Mouse (Mus musculus) cerebellum, adult 2 months (tissue): ENCODE measurements around the gene Flywch2. TPM values are rescaled to one million over a fixed set of nuclear protein-coding genes. Genes with fewer than 3 reads are reported as not detected.

Experiments used
- DNase-seq, 2 experiments: peaks; one replicate each; pipeline ENCODE4 v3.0.0; 2021
- H3K27ac ChIP-seq: fragments of 200-500 bp; 2 replicates; pipeline ENCODE4 v1.5.1; 2012; ENCODE audit warnings: low read length, control low read depth, inconsistent platforms; ENCODE audit not compliant: insufficient read depth
- H3K27me3 ChIP-seq: fragments of 200-500 bp; 2 replicates; pipeline ENCODE4 v1.6.1; 2012; ENCODE audit warnings: inconsistent platforms, mild to moderate bottlenecking, low read length, moderate library complexity; ENCODE audit not compliant: control insufficient read depth, insufficient read depth
- H3K4me1 ChIP-seq: fragments of 200-500 bp; 2 replicates; pipeline ENCODE4 v1.6.1; 2011; ENCODE audit warnings: low read length; ENCODE audit not compliant: control insufficient read depth, insufficient read depth
- H3K4me3 ChIP-seq: fragments of 200-500 bp; replicated peaks from 2 replicates; pipeline ENCODE3; 2011; ENCODE audit warnings: mild to moderate bottlenecking, low read depth, low read length, control low read depth; ENCODE audit not compliant: insufficient read depth
- CTCF ChIP-seq: fragments of 200-500 bp; IDR thresholded peaks from 2 replicates; pipeline ENCODE4 v1.5.1; 2011; ENCODE audit warnings: low read depth, mild to moderate bottlenecking, control low read depth, low read length, moderate library complexity, borderline replicate concordance; ENCODE audit not compliant: insufficient read depth
- POLR2A ChIP-seq: fragments of 200-500 bp; IDR thresholded peaks from 2 replicates; pipeline ENCODE4 v1.6.1; 2011; ENCODE audit warnings: low read length, control low read depth, borderline replicate concordance; ENCODE audit not compliant: insufficient read depth
- WGBS: fragments of 180-500 bp; shearing (Covaris S2); methylation state at CpG from one replicate; pipeline ENCODE4 v1.1.7; 2018; 5-methylcytosine and 5-hydroxymethylcytosine counted together
- polyA plus RNA-seq: library from polyadenylated mRNA; depleted of rRNA; stranded (reverse); fragments of >200 nt; gene quantifications from 2 replicates; pipeline ENCODE4 v1.2.3, GENCODE M21; 2012

Flywch2 gene
- polyA plus RNA-seq, 1 experiment = 54.8 TPM

GRCm38 (mm10) chr17:23803366-23804041 is 17.6 kb upstream of the Flywch2 start:
- Histone ChIP-seq H3K4me1 (no peaks in the 10 kb centered on the region; the same call in 1 of the 2 replicates), H3K27me3 (no peaks in the 10 kb centered on the region), H3K27ac (peak overlapping the region; percentile 81), H3K4me3 (peak overlapping the region; percentile 94)
- TF ChIP-seq POLR2A (no peak), CTCF (no peak)
- under 1% methylated on average over 72 of the region's 83 CpGs for WGBS
- no peak for DNase-seq

- Histone ChIP-seq H3K4me3 (peak overlapping the region; percentile 94), H3K27ac (peak overlapping the region; percentile 91), H3K4me1 (no peaks in the 10 kb centered on the region; the same call in 1 of the 2 replicates), H3K27me3 (no peaks in the 10 kb centered on the region)
- under 1% methylated on average over 60 of the region's 60 CpGs for WGBS
- peak; percentile 78 for TF ChIP-seq POLR2A
- TF ChIP-seq CTCF = no peak
- peak; percentile 98 to 99 for DNase-seq
Measured at GRCm38 (mm10) chr17:23802746-23803365, 17.0 kb upstream of the Flywch2 start.

GRCm38 (mm10) chr17:23801627-23802026 is 15.7 kb upstream of the Flywch2 start:
- no peak overlapping the region for H3K4me3 ChIP-seq
- H3K27me3 ChIP-seq = no peaks in the 10 kb centered on the region
- TF ChIP-seq POLR2A (no peak), CTCF (no peak)
- peak in 1 of 2 experiments; percentile 25 for DNase-seq
- no peak overlapping the region for H3K27ac ChIP-seq
- WGBS = 97% methylated on average over 10 of the region's 10 CpGs
- H3K4me1 ChIP-seq = no peaks in the 10 kb centered on the region; the same call in 1 of the 2 replicates

- TF ChIP-seq CTCF = no peak
- Histone ChIP-seq H3K4me1 (no peaks in the 10 kb centered on the region), H3K27me3 (no peaks in the 10 kb centered on the region), H3K27ac (no peak overlapping the region), H3K4me3 (no peak overlapping the region)
- no peak for DNase-seq
- WGBS = 86% methylated on average over 7 of the region's 7 CpGs
Measured at GRCm38 (mm10) chr17:23797316-23797715, 11.4 kb upstream of the Flywch2 start.

GRCm38 (mm10) chr17:23795323-23795722 is 9.4 kb upstream of the Flywch2 start:
- 95% methylated on average over 8 of the region's 8 CpGs for WGBS
- Histone ChIP-seq H3K27me3 (no peaks in the 10 kb centered on the region), H3K4me1 (no peaks in the 10 kb centered on the region; the same call in 1 of the 2 replicates), H3K4me3 (no peak overlapping the region), H3K27ac (no peak overlapping the region)
- no peak for DNase-seq
- no peak for TF ChIP-seq POLR2A

- Histone ChIP-seq H3K4me3 (peak overlapping the region; percentile 61), H3K27me3 (no peaks in the 10 kb centered on the region), H3K4me1 (peaks cover 3% of the 10 kb centered on the region; the same call in 1 of the 2 replicates), H3K27ac (peak overlapping the region; percentile 78)
- no peak for TF ChIP-seq CTCF
- no peak for TF ChIP-seq POLR2A
- WGBS = 45% methylated on average over 2 of the region's 2 CpGs
- DNase-seq = peak; percentile 38 to 60
Measured at GRCm38 (mm10) chr17:23791079-23791357, 5.1 kb upstream of the Flywch2 start.

GRCm38 (mm10) chr17:23790269-23791078 is 4.6 kb upstream of the Flywch2 start, which contains the start of gene Srrm2:
Srrm2 (plus strand) TSS chr17:23790532.
- peak; percentile 66 to 74 for DNase-seq
- peak within 1 kb of the TSS; percentile 78 for H3K27ac ChIP-seq
- no peak for TF ChIP-seq CTCF
- peak; percentile 69 for TF ChIP-seq POLR2A
- H3K4me3 ChIP-seq = peak within 1 kb of the TSS; percentile 61
- peaks cover 3% of the 10 kb centered on the region; the same call in 1 of the 2 replicates for H3K4me1 ChIP-seq
- no peaks in the 10 kb centered on the region for H3K27me3 ChIP-seq
- 2% methylated on average over 29 of the region's 29 CpGs for WGBS
